ENCODE assay signal across 13 mouse cellular contexts in the genomic region with DNA sequence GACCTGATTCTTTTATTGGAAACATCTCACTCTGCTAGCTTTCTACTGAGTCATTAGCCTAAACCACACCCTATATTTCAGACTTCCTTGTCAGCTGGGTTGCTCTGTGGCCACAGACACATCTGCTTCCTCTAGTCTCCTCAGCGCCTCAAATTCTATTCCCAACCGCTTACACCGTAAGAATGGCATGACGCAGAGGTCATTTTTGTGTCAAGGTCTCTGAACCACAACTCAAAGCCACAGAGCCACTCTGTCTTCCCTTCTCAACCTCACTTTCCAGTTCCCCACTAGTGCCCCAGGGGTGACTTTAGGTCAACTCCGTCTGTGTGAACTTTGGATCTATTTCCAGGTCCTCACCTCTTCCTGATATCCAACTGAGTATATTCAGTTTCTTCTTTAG. TPM values are rescaled to one million over a fixed set of nuclear protein-coding genes. Genes with fewer than 3 reads are reported as not detected.
DNase-seq lines count a peak whose midpoint lies in the region; ATAC-seq lines count a peak whose summit lies in the region.
"Had no signal": no experiment of that assay in that cellular context is flagged by ENCODE, and none has a peak within 500 bp of the region (broad histone marks: within the 10 kb centered on the region; RNA-seq: fewer than 3 reads in every experiment).

No protein-coding gene starts in this region.

- H3K27me3 ChIP-seq in neural tube, embryonic 11.5 days (ENCODE audit: control insufficient read depth, insufficient read depth, low read length), result no peaks in the 10 kb centered on the region
- H3K27me3 ChIP-seq in liver, embryonic 13.5 days, result no peaks in the 10 kb centered on the region
- no peaks in the 10 kb centered on the region for H3K27me3 ChIP-seq in heart, embryonic 11.5 days (ENCODE audit: control insufficient read depth, insufficient read depth, low read length)
- H3K27me3 ChIP-seq: hindbrain, embryonic 15.5 days had no signal

- no peaks in the 10 kb centered on the region for H3K4me1 ChIP-seq in neural tube, embryonic 11.5 days (ENCODE audit: control insufficient read depth, insufficient read depth, low read length)
- H3K4me1 ChIP-seq in liver, embryonic 13.5 days (replicated peaks), result no peaks in the 10 kb centered on the region; the same call in 1 of the 2 replicates
- H3K4me1 ChIP-seq in heart, embryonic 11.5 days (ENCODE audit: control insufficient read depth, insufficient read depth, low read length), result no peaks in the 10 kb centered on the region
- H3K4me1 ChIP-seq: hindbrain, embryonic 15.5 days had no signal

- 40% methylated on average over 5 of the region's 5 CpGs for WGBS in neural tube, embryonic 11.5 days
- 23% methylated on average over 5 of the region's 5 CpGs for WGBS in liver, embryonic 13.5 days (ENCODE audit: insufficient replicate concordance)
- 58% methylated on average over 5 of the region's 5 CpGs for WGBS in heart, embryonic 11.5 days (ENCODE audit: insufficient replicate concordance)

- peak; percentile 15 for DNase-seq in neural tube, embryonic 11.5 days (ENCODE audit: low spot score)
- DNase-seq in neural tube, embryonic 10.5 days (ENCODE audit: extremely low spot score, low spot score), result no peak
- DNase-seq in adrenal gland, postnatal 36 days, result peak; percentile 23 to 44
- DNase-seq in liver, embryonic 13.5 days, result peak; percentile 2
- DNase-seq in heart, postnatal 14 days, result no peak
- no peak for DNase-seq in testis, postnatal 10 days (ENCODE audit: low spot score)
- DNase-seq: kidney, adult 8-10 months; layer of hippocampus, adult 9-11 months; left cerebral cortex, postnatal 4 days; lung, postnatal 36 days had no signal

- H3K4me2 ChIP-seq in neural tube, embryonic 11.5 days (ENCODE audit: low read depth), result no peak overlapping the region
- no peak overlapping the region for H3K4me2 ChIP-seq in liver, embryonic 13.5 days
- H3K4me2 ChIP-seq in heart, embryonic 11.5 days, result no peak overlapping the region
- H3K4me2 ChIP-seq: hindbrain, embryonic 15.5 days had no signal

- H3K9me3 ChIP-seq in neural tube, embryonic 11.5 days (ENCODE audit: control insufficient read depth, low read length), result no peaks in the 10 kb centered on the region
- no peaks in the 10 kb centered on the region for H3K9me3 ChIP-seq in liver, embryonic 13.5 days (replicated peaks)
- no peaks in the 10 kb centered on the region for H3K9me3 ChIP-seq in heart, embryonic 11.5 days (replicated peaks; ENCODE audit: control insufficient read depth, low read length)
- H3K9me3 ChIP-seq: hindbrain, embryonic 15.5 days had no signal

- intact Hi-C loops in heart, postnatal 14 days (cut with DNase I), result no loop called here

- H3K4me3 ChIP-seq in neural tube, embryonic 11.5 days (ENCODE audit: low read depth, low read length), result no peak overlapping the region
- no peak overlapping the region for H3K4me3 ChIP-seq in liver, embryonic 13.5 days (replicated peaks)
- H3K4me3 ChIP-seq in heart, embryonic 11.5 days (ENCODE audit: low read depth, low read length), result no peak overlapping the region
- H3K4me3 ChIP-seq: erythroblast, embryonic 14.5 days; hindbrain, embryonic 15.5 days had no signal

- H3K36me3 ChIP-seq in neural tube, embryonic 11.5 days (ENCODE audit: control insufficient read depth, insufficient read depth, low read length), result no peaks in the 10 kb centered on the region
- H3K36me3 ChIP-seq in liver, embryonic 13.5 days, result no peaks in the 10 kb centered on the region
- no peaks in the 10 kb centered on the region for H3K36me3 ChIP-seq in heart, embryonic 11.5 days (ENCODE audit: control insufficient read depth, insufficient read depth, low read length)
- H3K36me3 ChIP-seq: hindbrain, embryonic 15.5 days had no signal

- no peak for ATAC-seq in neural tube, embryonic 11.5 days (ENCODE audit: insufficient read depth, low FRiP score, low TSS enrichment)
- peak; percentile 41; the same call in 1 of the 2 replicates for ATAC-seq in liver, embryonic 13.5 days (ENCODE audit: low read depth)
- ATAC-seq in heart, embryonic 11.5 days (replicated peaks; ENCODE audit: insufficient number of reproducible peaks, low FRiP score, low TSS enrichment), result no peak

- H3K27ac ChIP-seq in neural tube, embryonic 11.5 days (ENCODE audit: low read depth, low read length), result no peak overlapping the region
- H3K27ac ChIP-seq in liver, embryonic 13.5 days, result no peak overlapping the region
- H3K27ac ChIP-seq in heart, embryonic 11.5 days (ENCODE audit: low read depth, low read length), result no peak overlapping the region
- H3K27ac ChIP-seq: hindbrain, embryonic 15.5 days had no signal

- no peak overlapping the region for H3K9ac ChIP-seq in neural tube, embryonic 11.5 days (ENCODE audit: low read length)
- no peak overlapping the region for H3K9ac ChIP-seq in liver, embryonic 13.5 days
- H3K9ac ChIP-seq in heart, embryonic 11.5 days (ENCODE audit: low read depth, low read length), result no peak overlapping the region
- H3K9ac ChIP-seq: hindbrain, embryonic 15.5 days had no signal

RNA-seq across cellular contexts. Expression of gene 5730480H06Rik, which starts 3.7 kb away (rescaled TPM):
- polyA plus RNA-seq in neural tube, embryonic 11.5 days (2014; fragmentation: Nextera tagmentation; extraction: Ambion mirVana), result 22.9 and 25.1 TPM in 2 replicates
- 10 to 100 TPM; 12.8 to 14.6 TPM for total RNA-seq in adrenal gland, postnatal 36 days (2021)
- 8.2 and 10.4 TPM in 2 replicates for polyA plus RNA-seq in liver, embryonic 13.5 days (2015; fragmentation: Nextera tagmentation; extraction: Ambion mirVana)
- total RNA-seq in heart, postnatal 14 days (2021), result 1 to 10 TPM; 7.4 to 8.0 TPM
- 17.0 and 17.3 TPM in 2 replicates for polyA plus RNA-seq in heart, embryonic 11.5 days (2014; fragmentation: Nextera tagmentation; extraction: Ambion mirVana)

Comparison
In these comparisons a context has a peak if more than half of its experiments do, and no peak if none do; other contexts are left out.
1. DNase-seq: peak in neural tube, embryonic 11.5 days (single experiment), adrenal gland, postnatal 36 days (2 of 2) and liver, embryonic 13.5 days (single experiment); none in neural tube, embryonic 10.5 days (single experiment), heart, postnatal 14 days (0 of 2) and testis, postnatal 10 days (single experiment).